Mouse (Mus musculus): ENCODE data around the gene Adamts8.
A peak's percentile ranks its signal among the peaks of the same experiment; 100 is the strongest.

DNA sequence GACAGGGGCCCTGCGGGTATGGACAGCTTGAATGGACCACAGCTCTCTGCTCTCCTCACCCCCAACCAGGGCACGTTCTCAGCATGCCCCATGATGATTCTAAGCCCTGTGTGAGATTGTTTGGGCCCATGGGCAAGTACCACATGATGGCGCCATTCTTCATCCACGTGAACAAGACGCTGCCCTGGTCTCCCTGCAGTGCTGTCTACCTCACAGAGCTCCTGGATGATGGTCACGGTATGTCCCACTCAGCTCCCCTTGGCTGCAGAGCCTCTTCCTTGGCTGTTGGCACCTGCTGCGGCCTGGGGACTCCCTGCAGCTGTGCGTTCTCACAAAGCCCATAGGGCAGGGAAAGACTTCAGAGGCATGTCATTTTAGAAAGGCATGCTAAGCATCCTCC is 10.9 kb downstream of the Adamts8 start:
- TF ChIP-seq CTCF (conservative IDR thresholded peaks at IDR 0.05 in 1 of 2, IDR thresholded peaks at IDR 0.05 in 1 of 2; ENCODE audit: low read depth in 2 of 2, low read length in 2 of 2) (peak in 1 of 2 experiments; percentile 59; a peak in 2 of 4 replicates), USF1 (IDR thresholded peaks at IDR 0.05; ENCODE audit: low read depth, low read length) (no peak), MAZ (IDR thresholded peaks at IDR 0.05; ENCODE audit: low read depth, low read length) (no peak), ZMIZ1 (IDR thresholded peaks at IDR 0.05; ENCODE audit: low read depth, low read length) (no peak), ETS1 (conservative IDR thresholded peaks at IDR 0.05; ENCODE audit: low read depth, low read length) (no peak)
